Mouse (Mus musculus): ENCODE measurements around the gene Prkca. TPM values are rescaled to one million over a fixed set of nuclear protein-coding genes. Genes with fewer than 3 reads are reported as not detected.

The Prkca gene
- polyA plus RNA-seq, 1 experiment from 2014 or later, result 19.8 TPM

- Histone ChIP-seq H3K36me3 (ENCODE audit: control insufficient read depth, insufficient read depth, low read length) (no peaks in the 10 kb centered on the region), H3K27ac (ENCODE audit: low read depth) (no peak overlapping the region), H3K27me3 (replicated peaks; ENCODE audit: control insufficient read depth, insufficient read depth, low read length) (no peaks in the 10 kb centered on the region), H3K9ac (ENCODE audit: low read length) (no peak overlapping the region), H3K4me3 (ENCODE audit: low read depth, low read length) (no peak overlapping the region), H3K4me1 (replicated peaks; ENCODE audit: control insufficient read depth, insufficient read depth, low read length) (peaks cover 11% of the 10 kb centered on the region), H3K4me2 (ENCODE audit: low read length) (no peak overlapping the region), H3K9me3 (ENCODE audit: control insufficient read depth, low read length) (no peaks in the 10 kb centered on the region)
- no peak for ATAC-seq (replicated peaks; ENCODE audit: low FRiP score, low TSS enrichment, low read depth)
- DNase-seq (ENCODE audit: low spot score), result no peak
- 94% methylated on average over 15 of the region's 15 CpGs for WGBS
Measured at GRCm38 (mm10) chr11:108200679-108201586, 142.8 kb downstream of the Prkca start.

GRCm38 (mm10) chr11:108199429-108199985 is 144.2 kb downstream of the Prkca start:
- no peak overlapping the region for H3K9ac ChIP-seq (ENCODE audit: low read length)
- DNase-seq (ENCODE audit: low spot score), result no peak
- H3K36me3 ChIP-seq (ENCODE audit: control insufficient read depth, insufficient read depth, low read length), result no peaks in the 10 kb centered on the region
- ATAC-seq (replicated peaks; ENCODE audit: low FRiP score, low TSS enrichment, low read depth), result no peak
- H3K9me3 ChIP-seq (ENCODE audit: control insufficient read depth, low read length), result no peaks in the 10 kb centered on the region
- H3K27me3 ChIP-seq (replicated peaks; ENCODE audit: control insufficient read depth, insufficient read depth, low read length), result no peaks in the 10 kb centered on the region
- WGBS, result 93% methylated on average over 4 of the region's 4 CpGs
- H3K4me1 ChIP-seq (replicated peaks; ENCODE audit: control insufficient read depth, insufficient read depth, low read length), result peaks cover 11% of the 10 kb centered on the region
- no peak overlapping the region for H3K27ac ChIP-seq (ENCODE audit: low read depth)
- no peak overlapping the region for H3K4me3 ChIP-seq (ENCODE audit: low read depth, low read length)
- H3K4me2 ChIP-seq (ENCODE audit: low read length), result no peak overlapping the region

GRCm38 (mm10) chr11:108198592-108198991 is 145.1 kb downstream of the Prkca start:
- H3K27me3 ChIP-seq (replicated peaks; ENCODE audit: control insufficient read depth, insufficient read depth, low read length), result no peaks in the 10 kb centered on the region
- H3K4me1 ChIP-seq (replicated peaks; ENCODE audit: control insufficient read depth, insufficient read depth, low read length), result peaks cover 11% of the 10 kb centered on the region
- H3K9me3 ChIP-seq (ENCODE audit: control insufficient read depth, low read length), result no peaks in the 10 kb centered on the region
- DNase-seq (ENCODE audit: low spot score) (no peak), ATAC-seq (replicated peaks; ENCODE audit: low FRiP score, low TSS enrichment, low read depth) (no peak)
- WGBS, result 49% methylated on average over 5 of the region's 5 CpGs
- no peak overlapping the region for H3K4me2 ChIP-seq (ENCODE audit: low read length)
- H3K9ac ChIP-seq (ENCODE audit: low read length), result no peak overlapping the region
- H3K27ac ChIP-seq (ENCODE audit: low read depth), result no peak overlapping the region
- H3K36me3 ChIP-seq (ENCODE audit: control insufficient read depth, insufficient read depth, low read length), result no peaks in the 10 kb centered on the region
- no peak overlapping the region for H3K4me3 ChIP-seq (ENCODE audit: low read depth, low read length)

- Histone ChIP-seq H3K4me3 (ENCODE audit: low read depth, low read length) (no peak overlapping the region), H3K27ac (ENCODE audit: low read depth) (no peak overlapping the region), H3K4me2 (ENCODE audit: low read length) (no peak overlapping the region), H3K4me1 (replicated peaks; ENCODE audit: control insufficient read depth, insufficient read depth, low read length) (peaks cover 11% of the 10 kb centered on the region), H3K9ac (ENCODE audit: low read length) (no peak overlapping the region), H3K36me3 (ENCODE audit: control insufficient read depth, insufficient read depth, low read length) (no peaks in the 10 kb centered on the region), H3K9me3 (ENCODE audit: control insufficient read depth, low read length) (no peaks in the 10 kb centered on the region), H3K27me3 (replicated peaks; ENCODE audit: control insufficient read depth, insufficient read depth, low read length) (no peaks in the 10 kb centered on the region)
- no peak for ATAC-seq (replicated peaks; ENCODE audit: low FRiP score, low TSS enrichment, low read depth)
- DNase-seq (ENCODE audit: low spot score), result no peak
- WGBS, result 29% methylated on average over 9 of the region's 9 CpGs
Measured at GRCm38 (mm10) chr11:108197427-108198218, 146.1 kb downstream of the Prkca start.

- Histone ChIP-seq H3K27ac (ENCODE audit: low read depth) (no peak overlapping the region), H3K9me3 (ENCODE audit: control insufficient read depth, low read length) (no peaks in the 10 kb centered on the region), H3K9ac (ENCODE audit: low read length) (no peak overlapping the region), H3K4me1 (replicated peaks; ENCODE audit: control insufficient read depth, insufficient read depth, low read length) (peaks cover 11% of the 10 kb centered on the region), H3K4me3 (ENCODE audit: low read depth, low read length) (no peak overlapping the region), H3K4me2 (ENCODE audit: low read length) (no peak overlapping the region), H3K27me3 (replicated peaks; ENCODE audit: control insufficient read depth, insufficient read depth, low read length) (no peaks in the 10 kb centered on the region), H3K36me3 (ENCODE audit: control insufficient read depth, insufficient read depth, low read length) (no peaks in the 10 kb centered on the region)
- DNase-seq (ENCODE audit: low spot score), result no peak
- WGBS, result 81% methylated on average over 3 of the region's 3 CpGs
- no peak for ATAC-seq (replicated peaks; ENCODE audit: low FRiP score, low TSS enrichment, low read depth)
Measured at GRCm38 (mm10) chr11:108196796-108197195, 146.9 kb downstream of the Prkca start.

- H3K4me2 ChIP-seq (ENCODE audit: low read length), result no peak overlapping the region
- no peaks in the 10 kb centered on the region for H3K27me3 ChIP-seq (replicated peaks; ENCODE audit: control insufficient read depth, insufficient read depth, low read length)
- H3K9ac ChIP-seq (ENCODE audit: low read length), result no peak overlapping the region
- H3K4me1 ChIP-seq (replicated peaks; ENCODE audit: control insufficient read depth, insufficient read depth, low read length), result no peaks in the 10 kb centered on the region
- 79% methylated on average over 6 of the region's 6 CpGs for WGBS
- DNase-seq (ENCODE audit: low spot score) (no peak), ATAC-seq (replicated peaks; ENCODE audit: low FRiP score, low TSS enrichment, low read depth) (no peak)
- no peak overlapping the region for H3K4me3 ChIP-seq (ENCODE audit: low read depth, low read length)
- no peaks in the 10 kb centered on the region for H3K9me3 ChIP-seq (ENCODE audit: control insufficient read depth, low read length)
- no peaks in the 10 kb centered on the region for H3K36me3 ChIP-seq (ENCODE audit: control insufficient read depth, insufficient read depth, low read length)
- H3K27ac ChIP-seq (ENCODE audit: low read depth), result no peak overlapping the region
Measured at GRCm38 (mm10) chr11:108190298-108190697, 153.4 kb downstream of the Prkca start.

- H3K27ac ChIP-seq (ENCODE audit: low read depth), result no peak overlapping the region
- H3K9me3 ChIP-seq (ENCODE audit: control insufficient read depth, low read length), result no peaks in the 10 kb centered on the region
- H3K4me1 ChIP-seq (replicated peaks; ENCODE audit: control insufficient read depth, insufficient read depth, low read length), result no peaks in the 10 kb centered on the region
- DNase-seq (ENCODE audit: low spot score) (no peak), ATAC-seq (replicated peaks; ENCODE audit: low FRiP score, low TSS enrichment, low read depth) (no peak)
- no peaks in the 10 kb centered on the region for H3K27me3 ChIP-seq (replicated peaks; ENCODE audit: control insufficient read depth, insufficient read depth, low read length)
- no peaks in the 10 kb centered on the region for H3K36me3 ChIP-seq (ENCODE audit: control insufficient read depth, insufficient read depth, low read length)
- H3K4me3 ChIP-seq (ENCODE audit: low read depth, low read length), result no peak overlapping the region
- WGBS, result 85% methylated on average over 3 of the region's 3 CpGs
- no peak overlapping the region for H3K9ac ChIP-seq (ENCODE audit: low read length)
- H3K4me2 ChIP-seq (ENCODE audit: low read length), result no peak overlapping the region
Measured at GRCm38 (mm10) chr11:108189362-108189761, 154.4 kb downstream of the Prkca start.

GRCm38 (mm10) chr11:108182421-108182820 is 161.3 kb downstream of the Prkca start:
- Histone ChIP-seq H3K27ac (ENCODE audit: low read depth) (no peak overlapping the region), H3K4me3 (ENCODE audit: low read depth, low read length) (no peak overlapping the region), H3K36me3 (ENCODE audit: control insufficient read depth, insufficient read depth, low read length) (no peaks in the 10 kb centered on the region), H3K4me2 (ENCODE audit: low read length) (no peak overlapping the region), H3K9me3 (ENCODE audit: control insufficient read depth, low read length) (no peaks in the 10 kb centered on the region), H3K9ac (ENCODE audit: low read length) (no peak overlapping the region), H3K27me3 (replicated peaks; ENCODE audit: control insufficient read depth, insufficient read depth, low read length) (no peaks in the 10 kb centered on the region), H3K4me1 (replicated peaks; ENCODE audit: control insufficient read depth, insufficient read depth, low read length) (peaks cover 10% of the 10 kb centered on the region)
- no peak for ATAC-seq (replicated peaks; ENCODE audit: low FRiP score, low TSS enrichment, low read depth)
- no peak for DNase-seq (ENCODE audit: low spot score)
- WGBS, result 90% methylated on average over 5 of the region's 5 CpGs
